Mouse (Mus musculus): ENCODE results near the gene Pank1.

Gene Pank1

DNA sequence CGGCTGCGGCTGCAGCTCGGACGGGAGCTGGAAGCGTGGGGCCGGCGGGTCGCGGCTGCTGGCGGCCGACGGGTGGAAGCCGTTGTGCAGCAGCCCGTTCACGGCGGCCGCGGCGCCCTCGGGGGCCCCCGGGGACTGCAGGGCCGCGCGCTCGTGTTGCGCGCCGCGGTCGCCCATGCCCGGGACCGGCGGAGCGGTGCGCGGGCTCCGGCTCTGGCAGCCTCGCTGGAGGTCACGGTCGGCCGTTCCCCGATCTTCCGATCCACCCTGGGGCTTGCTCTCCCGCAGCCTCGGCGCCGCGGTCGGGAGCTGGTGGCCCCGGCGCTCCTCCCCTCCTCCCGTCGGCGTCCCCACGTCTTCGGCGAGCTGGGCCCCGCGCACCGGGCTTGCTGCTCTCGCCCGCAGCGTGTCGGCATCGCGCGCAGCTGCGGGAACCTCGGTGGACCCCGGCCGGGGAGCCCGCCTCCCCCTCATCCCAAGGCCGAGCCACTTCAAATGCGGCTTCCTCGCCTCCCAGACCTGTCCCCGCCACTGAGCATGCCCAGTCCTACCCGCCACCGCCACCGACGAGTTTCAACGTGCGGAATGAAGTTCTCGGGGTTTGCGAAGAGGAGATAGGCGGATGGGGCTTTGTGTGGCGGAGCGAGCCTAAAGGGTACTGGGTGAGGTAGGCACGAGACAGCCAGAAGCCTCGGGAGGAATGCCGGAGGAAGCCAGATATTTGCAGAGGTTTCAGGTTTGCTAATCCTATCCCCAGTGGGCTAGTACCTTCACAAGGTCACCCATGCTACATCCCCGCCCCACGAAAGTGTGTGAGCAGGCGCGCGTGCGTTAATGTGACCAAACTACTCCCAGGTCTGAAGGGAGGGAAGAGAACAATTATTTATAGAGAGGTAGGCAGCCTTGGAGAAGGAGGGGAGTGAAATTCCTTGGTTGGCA is at the start of gene Pank1:
Gene Pank1 (minus strand): TSS at position 853 of the 939 bp plus-strand sequence.
- peak; percentile 33 to 79 for DNase-seq (ENCODE audit: low spot score in 2 of 2)

DNA sequence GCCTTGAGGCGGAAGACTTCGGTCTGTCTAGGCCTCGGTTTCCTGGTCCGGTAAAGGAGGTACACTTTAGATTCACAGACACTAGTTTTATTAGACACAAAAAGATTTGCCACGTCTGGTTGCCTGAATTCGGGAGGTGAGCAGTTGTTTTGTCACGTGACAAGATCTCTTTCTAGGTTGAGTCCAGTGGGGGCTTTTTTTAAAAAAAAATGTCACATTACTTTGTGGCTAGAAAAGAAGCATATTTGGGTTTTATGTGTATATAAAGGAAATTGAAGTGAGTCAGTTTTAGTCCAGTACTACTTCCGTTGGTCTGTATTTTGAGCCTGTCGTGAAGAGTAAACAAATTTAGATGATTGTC is 43.3 kb upstream of the Pank1 start:
- DNase-seq (ENCODE audit: low spot score in 2 of 2) = no peak

DNA sequence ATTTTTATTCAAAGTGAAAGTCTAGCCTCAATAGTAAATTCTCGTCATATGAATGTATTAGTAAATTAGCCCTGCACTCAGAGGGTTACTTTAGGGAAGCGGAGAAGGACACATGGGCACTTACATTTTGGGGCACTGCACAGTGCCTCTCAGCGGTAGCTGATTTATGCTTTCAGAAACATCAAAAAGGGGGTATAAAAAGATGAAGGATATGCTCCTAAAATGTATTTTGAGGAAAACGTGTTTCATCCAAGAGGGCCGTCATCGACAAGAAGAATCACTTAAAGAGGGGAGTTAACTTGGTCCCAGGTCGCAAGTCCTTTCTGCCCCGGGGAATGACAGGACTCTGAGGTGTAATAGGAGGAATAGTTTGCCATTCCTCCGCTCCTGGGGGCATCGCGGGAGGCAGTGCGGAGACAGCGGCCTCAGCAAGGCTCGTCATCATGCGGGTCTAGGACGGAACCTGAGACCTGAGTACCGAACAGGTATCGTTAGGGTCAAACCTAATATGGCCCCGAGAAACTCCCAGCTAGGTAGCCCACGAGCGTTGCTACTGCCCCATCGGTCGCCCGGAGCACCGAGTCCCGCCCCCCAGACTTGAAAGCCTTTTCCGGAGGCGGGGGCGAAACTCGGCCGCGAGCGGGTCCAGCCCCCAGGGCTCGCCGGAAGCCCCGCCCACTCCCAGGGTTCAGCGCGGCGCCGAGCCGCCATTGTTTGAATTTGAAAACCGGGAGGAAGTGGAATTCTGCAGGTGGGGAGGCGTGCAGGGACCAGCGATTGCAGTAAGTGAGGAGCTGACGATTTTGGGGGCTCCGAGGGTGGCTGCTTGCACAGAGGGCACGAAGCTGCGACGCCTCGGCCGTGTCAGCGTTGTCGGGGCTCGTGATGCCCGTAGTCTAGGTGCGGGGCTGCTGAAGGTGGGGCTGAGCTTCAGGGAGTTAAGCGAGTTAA is 42.7 kb upstream of the Pank1 start, which contains the start of gene Kif20b:
Gene Kif20b (plus strand): TSS at position 710 of the 951 bp plus-strand sequence.
- peak; percentile 35 to 81 for DNase-seq (ENCODE audit: low spot score in 2 of 2)

GRCm38 (mm10) chr19:34921253-34921651 is 42.0 kb upstream of the Pank1 start:
- no peak for DNase-seq (ENCODE audit: low spot score in 2 of 2)

DNA sequence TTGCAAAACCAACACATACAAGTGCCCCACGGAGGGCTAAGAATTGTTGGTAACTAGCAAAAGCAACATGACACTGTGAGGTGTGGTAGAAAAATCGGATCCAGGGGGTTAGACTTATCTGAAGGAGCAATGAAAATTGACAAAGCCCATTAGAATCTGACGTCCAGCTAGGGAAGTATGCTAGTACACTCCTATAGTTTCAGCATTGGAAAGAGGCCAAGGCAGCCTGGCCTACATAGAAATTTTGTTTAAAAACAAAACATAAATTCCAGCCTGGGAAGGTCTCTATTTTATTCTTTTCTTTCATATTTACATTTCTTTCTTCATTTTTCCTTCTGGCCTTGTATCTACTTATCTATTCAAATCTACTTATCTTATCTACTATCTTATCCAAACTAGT is 41.3 kb upstream of the Pank1 start:
- DNase-seq (ENCODE audit: low spot score in 2 of 2) = no peak

- DNase-seq (ENCODE audit: low spot score in 2 of 2) = no peak
These were observed 40.8 kb upstream of the Pank1 start for GRCm38 (mm10) chr19:34920066-34920465.

GRCm38 (mm10) chr19:34912366-34912765 is 33.1 kb upstream of the Pank1 start:
- DNase-seq (ENCODE audit: low spot score in 2 of 2) = no peak

- DNase-seq (ENCODE audit: low spot score in 2 of 2) = no peak
These were observed 27.5 kb upstream of the Pank1 start for GRCm38 (mm10) chr19:34906772-34907171.

GRCm38 (mm10) chr19:34905424-34905823 is 26.2 kb upstream of the Pank1 start:
- DNase-seq (ENCODE audit: low spot score in 2 of 2) = no peak

GRCm38 (mm10) chr19:34904032-34904431 is 24.8 kb upstream of the Pank1 start:
- no peak for DNase-seq (ENCODE audit: low spot score in 2 of 2)

- no peak for DNase-seq (ENCODE audit: low spot score in 2 of 2)
These were observed 22.5 kb upstream of the Pank1 start for GRCm38 (mm10) chr19:34901735-34902134.

DNA sequence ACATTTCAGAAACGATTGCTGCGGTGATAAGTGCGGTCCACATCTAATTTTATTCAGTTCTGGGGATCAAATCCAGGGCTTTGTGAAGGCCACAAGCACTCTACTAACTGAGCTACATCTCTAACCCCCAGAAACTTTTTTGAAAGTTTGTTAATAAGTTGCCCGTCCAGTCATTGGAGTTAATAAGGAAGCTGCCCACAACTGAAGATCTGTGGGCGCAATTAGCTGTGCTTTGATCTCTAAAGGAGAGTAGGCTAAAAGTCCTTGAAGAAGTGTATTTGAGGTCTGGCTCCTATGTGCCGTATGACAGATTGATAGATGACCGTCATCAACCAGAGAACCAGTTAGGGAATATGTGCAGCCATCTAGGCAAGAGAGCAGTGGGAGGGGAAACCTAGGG is 22.0 kb upstream of the Pank1 start:
- no peak for DNase-seq (ENCODE audit: low spot score in 2 of 2)

DNA sequence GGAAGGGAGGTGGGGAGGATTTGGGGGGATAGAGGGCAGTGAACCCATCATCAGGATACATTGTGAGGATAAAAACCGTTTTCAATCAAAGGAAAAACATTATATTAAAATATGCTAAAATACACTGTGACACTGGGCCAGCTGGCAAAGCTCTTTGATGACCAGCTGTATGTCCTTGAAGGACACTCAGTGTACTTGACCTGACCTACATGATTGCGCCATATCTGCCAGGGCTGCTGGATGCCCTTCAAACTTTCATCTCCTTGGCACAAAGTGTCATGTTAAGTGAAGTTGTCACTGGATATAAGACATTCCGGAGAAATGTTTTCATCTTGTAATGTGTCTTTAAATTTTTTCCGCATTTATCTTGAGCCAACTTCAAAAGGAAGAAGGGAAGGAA is 19.7 kb upstream of the Pank1 start:
- DNase-seq (ENCODE audit: low spot score in 2 of 2) = no peak

DNA sequence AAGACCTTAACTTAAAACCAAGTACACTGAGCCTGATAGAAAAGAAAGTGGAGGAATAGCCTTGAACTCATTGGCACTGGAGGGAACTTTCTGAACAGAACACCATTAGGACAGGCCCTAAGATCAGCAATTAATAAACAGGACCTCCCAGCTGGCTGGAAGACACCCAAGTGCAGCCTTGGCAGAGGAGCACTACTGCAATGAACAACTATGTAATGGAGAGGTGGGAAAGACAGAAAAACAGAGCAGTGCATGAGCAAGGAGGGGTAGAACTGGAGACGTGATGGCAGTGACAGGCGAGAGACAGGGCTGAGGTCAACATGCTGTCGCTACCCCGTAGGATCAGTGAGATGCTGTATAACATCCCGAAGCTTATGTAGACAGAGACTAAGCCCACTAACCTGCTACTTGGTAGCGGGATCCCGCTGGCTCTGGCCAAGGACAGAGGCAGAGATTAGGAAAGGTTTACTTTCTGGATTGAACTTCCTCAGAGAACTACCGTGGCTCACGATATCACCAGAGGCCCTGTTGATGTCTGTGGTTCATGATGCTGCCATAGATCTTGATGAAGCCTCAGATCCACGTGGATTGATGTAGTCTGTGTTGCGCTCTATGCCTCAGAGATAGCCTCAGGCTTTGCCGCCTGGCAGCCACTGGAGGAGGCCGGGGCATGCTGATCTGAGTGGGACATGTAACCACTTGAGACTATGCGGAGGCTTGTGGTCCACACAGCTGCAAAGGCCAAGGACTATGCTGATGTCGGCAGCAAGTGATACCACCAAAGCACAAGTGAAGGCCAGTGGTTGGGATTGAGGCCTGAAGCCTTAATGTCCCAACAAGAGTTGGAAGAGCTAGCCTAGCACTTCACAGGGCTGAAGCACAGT is 18.1 kb upstream of the Pank1 start:
- no peak for DNase-seq (ENCODE audit: low spot score in 2 of 2)

DNA sequence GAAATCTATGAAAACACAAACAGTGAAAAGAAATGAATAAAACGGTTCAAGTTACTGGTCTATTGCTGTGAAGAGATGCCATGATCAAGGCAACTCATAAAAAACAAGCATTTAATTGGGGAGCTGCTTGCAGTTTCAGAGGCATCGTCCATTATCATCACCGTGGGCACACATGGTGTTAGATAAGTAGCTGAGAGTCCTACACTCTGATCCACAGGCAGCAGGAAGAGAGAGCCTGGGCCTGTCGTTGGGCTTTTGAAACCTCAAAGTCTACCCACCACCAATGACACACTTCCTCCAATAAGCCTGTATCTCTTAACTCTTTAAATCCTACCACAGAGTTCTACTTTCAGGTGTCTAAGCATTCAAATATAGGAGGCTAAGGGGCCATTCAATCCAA is 15.8 kb upstream of the Pank1 start:
- DNase-seq (ENCODE audit: low spot score in 2 of 2) = no peak

GRCm38 (mm10) chr19:34891590-34891989 is 12.3 kb upstream of the Pank1 start:
- DNase-seq (ENCODE audit: low spot score in 2 of 2) = no peak

DNA sequence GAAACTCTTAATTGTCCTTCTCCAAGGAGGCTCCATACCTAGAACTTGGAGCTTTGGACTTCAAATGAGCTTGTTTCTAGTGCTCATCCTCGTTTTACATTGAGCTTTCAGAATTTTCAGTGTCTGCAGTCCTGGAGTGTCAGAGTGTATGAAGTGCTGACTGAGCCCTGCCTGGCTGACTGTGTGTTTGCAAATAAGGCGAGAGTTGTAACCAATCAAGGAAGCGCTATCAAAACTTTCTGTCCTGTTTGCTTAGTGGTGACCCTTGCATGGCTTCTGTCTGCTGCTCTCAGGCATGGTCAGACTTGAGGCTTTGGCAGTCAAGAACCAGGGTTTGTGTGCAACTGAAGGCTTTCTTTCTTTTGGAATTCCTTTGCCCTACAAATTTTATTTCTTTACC is 11.7 kb upstream of the Pank1 start:
- DNase-seq (ENCODE audit: low spot score in 2 of 2) = no peak

DNA sequence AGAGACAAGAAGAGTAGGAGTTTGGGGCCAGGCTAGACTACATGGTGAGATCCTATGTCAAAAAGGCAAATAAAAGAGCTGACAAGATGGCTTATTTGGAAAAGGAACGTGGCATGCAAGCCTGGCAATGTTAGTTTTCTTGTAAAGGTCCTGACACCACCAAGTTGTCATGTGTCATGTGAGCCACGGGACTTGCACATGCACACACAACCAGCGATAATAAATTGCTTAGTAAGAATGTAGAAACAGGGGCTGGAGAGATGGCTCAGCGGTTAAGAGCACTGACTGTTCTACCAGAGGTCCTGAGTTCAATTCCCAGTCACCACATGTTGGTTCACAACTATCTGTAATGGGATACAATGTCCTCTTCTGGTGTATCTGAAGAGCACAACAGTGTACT is 7.1 kb upstream of the Pank1 start:
- no peak for DNase-seq (ENCODE audit: low spot score in 2 of 2)

DNA sequence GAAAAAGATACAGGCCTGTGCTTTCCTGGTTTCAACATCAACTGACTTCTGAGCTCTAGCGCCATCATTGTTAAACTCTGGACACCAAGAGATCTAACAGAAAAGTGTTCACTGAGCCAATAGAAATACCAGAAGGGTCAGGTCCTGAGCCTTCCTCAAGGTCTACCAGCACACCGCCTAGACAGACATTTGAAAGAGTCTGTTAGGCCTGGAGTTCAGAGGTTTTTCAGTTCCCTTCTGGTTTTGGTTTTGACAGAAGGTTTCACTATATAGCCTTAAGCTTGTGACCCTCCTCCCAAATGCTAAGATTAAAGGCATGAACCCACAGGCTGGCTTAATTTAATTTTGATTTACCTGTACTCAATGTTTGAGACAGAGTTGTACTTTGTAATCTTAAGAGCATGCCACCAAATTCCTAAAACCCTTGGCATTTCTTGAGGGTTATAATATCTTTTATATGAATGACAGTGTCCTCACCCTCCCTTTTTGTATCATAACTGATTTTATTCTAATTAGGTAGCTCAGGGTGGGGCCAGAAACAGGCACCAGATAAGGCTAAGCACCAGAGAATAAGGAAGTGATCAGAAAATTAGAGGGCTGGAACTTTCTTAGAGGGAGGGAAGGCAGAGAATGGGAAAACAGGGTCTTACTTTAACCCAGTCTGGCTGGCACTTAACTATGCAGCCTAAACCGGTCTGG is 4.4 kb upstream of the Pank1 start:
- DNase-seq (ENCODE audit: low spot score in 2 of 2) = no peak

DNA sequence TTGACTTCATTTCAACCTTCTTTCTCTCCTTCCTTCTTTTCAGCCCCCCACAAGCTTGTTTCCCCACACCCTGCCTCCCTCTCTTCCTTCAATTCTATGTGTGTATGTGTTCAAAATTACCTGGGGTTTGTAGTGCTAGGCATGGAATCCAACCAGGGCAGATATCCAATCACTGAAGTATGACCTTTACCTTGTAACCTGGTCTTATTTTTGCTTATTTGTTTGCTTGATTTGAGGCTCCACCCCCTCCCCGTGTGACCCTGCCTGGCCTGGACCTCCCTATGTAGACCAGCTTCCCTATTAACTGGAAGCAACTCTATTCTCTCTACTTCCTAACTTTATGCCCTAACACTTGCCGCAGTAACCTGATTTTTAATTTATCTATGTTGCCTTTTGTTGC is 3.2 kb upstream of the Pank1 start:
- no peak for DNase-seq (ENCODE audit: low spot score in 2 of 2)

GRCm38 (mm10) chr19:34881160-34881559 is 1.9 kb upstream of the Pank1 start:
- DNase-seq (ENCODE audit: low spot score in 2 of 2) = peak; percentile 27 to 46
